In genomic region chr17:14904637-14905265, GRCm38 (mm10) we compare ENCODE assay signal across 8 mouse cellular contexts. TPM values are rescaled to one million over a fixed set of nuclear protein-coding genes. Genes with fewer than 3 reads are reported as not detected.
DNase-seq lines count a peak whose midpoint lies in the region; ATAC-seq and TF ChIP-seq lines count a peak whose summit lies in the region.

No protein-coding gene starts in this region.

- no peak overlapping the region for H3K27ac ChIP-seq in CH12.LX (ENCODE audit: insufficient read depth, low read depth)
- no peak overlapping the region for H3K27ac ChIP-seq in embryonic facial prominence, embryonic 11.5 days (replicated peaks; ENCODE audit: low read depth, low read length)
- no peak overlapping the region for H3K27ac ChIP-seq in kidney, embryonic 16.5 days (ENCODE audit: low read length)
- H3K27ac ChIP-seq in limb, embryonic 14.5 days (replicated peaks; ENCODE audit: low read depth, low read length): no peak overlapping the region

- peak; percentile 91 to 95 for TF ChIP-seq CTCF in CH12.LX (conservative IDR thresholded peaks at IDR 0.05 in 1 of 2, IDR thresholded peaks at IDR 0.05 in 1 of 2; ENCODE audit: low read depth in 2 of 2, low read length in 2 of 2)

- peak; percentile 48; the same call in 1 of the 2 replicates for ATAC-seq in embryonic facial prominence, embryonic 11.5 days (replicated peaks; ENCODE audit: insufficient number of reproducible peaks, low FRiP score, low TSS enrichment, low read depth)
- peak; percentile 40; the same call in 1 of the 2 replicates for ATAC-seq in kidney, embryonic 16.5 days (ENCODE audit: low FRiP score, low TSS enrichment)
- ATAC-seq in limb, embryonic 14.5 days (ENCODE audit: low FRiP score, low read depth): peak; percentile 63; the same call in 1 of the 2 replicates

- H3K4me3 ChIP-seq in CH12.LX (replicated peaks in 1 of 3; ENCODE audit: low read depth in 2 of 3, low read length in 2 of 3, poor library complexity in 1 of 3): no peak overlapping the region
- no peak overlapping the region for H3K4me3 ChIP-seq in embryonic facial prominence, embryonic 11.5 days (ENCODE audit: low read depth, low read length)
- no peak overlapping the region for H3K4me3 ChIP-seq in kidney, embryonic 16.5 days (ENCODE audit: low read length)
- no peak overlapping the region for H3K4me3 ChIP-seq in limb, embryonic 14.5 days (replicated peaks; ENCODE audit: low read length)

- no peaks in the 10 kb centered on the region for H3K27me3 ChIP-seq in CH12.LX (replicated peaks)
- H3K27me3 ChIP-seq in embryonic facial prominence, embryonic 11.5 days (ENCODE audit: control insufficient read depth, insufficient read depth, low read length): no peaks in the 10 kb centered on the region
- H3K27me3 ChIP-seq in kidney, embryonic 16.5 days (ENCODE audit: insufficient read depth, low read length): no peaks in the 10 kb centered on the region
- no peaks in the 10 kb centered on the region for H3K27me3 ChIP-seq in limb, embryonic 14.5 days (ENCODE audit: control insufficient read depth, insufficient read depth, low read length)

- H3K36me3 ChIP-seq in CH12.LX (replicated peaks in 1 of 2; ENCODE audit: control insufficient read depth in 1 of 2, insufficient read depth in 1 of 2, low read length in 1 of 2): peaks cover 0 to 17% of the 10 kb centered on the region in 2 experiments
- no peaks in the 10 kb centered on the region for H3K36me3 ChIP-seq in embryonic facial prominence, embryonic 11.5 days (replicated peaks; ENCODE audit: control insufficient read depth, insufficient read depth, low read depth, low read length)
- no peaks in the 10 kb centered on the region for H3K36me3 ChIP-seq in kidney, embryonic 16.5 days (ENCODE audit: insufficient read depth, low read length)
- H3K36me3 ChIP-seq in limb, embryonic 14.5 days (ENCODE audit: control insufficient read depth, insufficient read depth, low read length): no peaks in the 10 kb centered on the region

- in situ Hi-C loops in CH12.LX (cut with MboI; ENCODE audit: low pct_ligation_motif_present, low pct_unique_long_range_greater_than_20kb, low sequenced_read_pairs): loop anchor here (5.0 to 25.0 kb wide), 2 partner anchors 357 to 617 kb away; partner anchors contain the start of gene Smoc2

- H3K9me3 ChIP-seq in CH12.LX (replicated peaks; ENCODE audit: low read length): no peaks in the 10 kb centered on the region
- no peaks in the 10 kb centered on the region for H3K9me3 ChIP-seq in embryonic facial prominence, embryonic 11.5 days (replicated peaks; ENCODE audit: control insufficient read depth, low read length)
- no peaks in the 10 kb centered on the region for H3K9me3 ChIP-seq in kidney, embryonic 16.5 days (ENCODE audit: low read length)
- H3K9me3 ChIP-seq in limb, embryonic 14.5 days (ENCODE audit: control insufficient read depth, low read length): no peaks in the 10 kb centered on the region

- DNase-seq in CH12.LX (ENCODE audit: extremely low read depth): peak; percentile 67
- peak; percentile 16 for DNase-seq in adrenal gland, adult 8-10 months
- peak; percentile 89 for DNase-seq in embryonic facial prominence, embryonic 11.5 days (ENCODE audit: low spot score)
- DNase-seq in heart, adult 9 months (ENCODE audit: low spot score in 2 of 2): peak; percentile 6 to 61
- DNase-seq in limb, embryonic 14.5 days (ENCODE audit: low spot score): peak; percentile 84
- DNase-seq in natural killer cell, adult 2 months (ENCODE audit: low spot score in 2 of 2): peak; percentile 30 to 51
- DNase-seq in thymus, postnatal 36 days: peak; percentile 54 to 69

- no peak for TF ChIP-seq POLR2A in CH12.LX (IDR thresholded peaks at IDR 0.05; ENCODE audit: low read depth, low read length)
- TF ChIP-seq POLR2A in limb, embryonic 14.5 days (IDR thresholded peaks at IDR 0.05; ENCODE audit: borderline replicate concordance, extremely low read depth, insufficient read depth, insufficient read length): no peak

- H3K79me2 ChIP-seq in CH12.LX (replicated peaks; ENCODE audit: control insufficient read depth, extremely low read depth, insufficient read depth, poor library complexity, severe bottlenecking): no peaks in the 10 kb centered on the region

- peak; percentile 98 for TF ChIP-seq RAD21 in CH12.LX (IDR thresholded peaks at IDR 0.05; ENCODE audit: low read depth, low read length)

- dilution Hi-C loops in CH12.LX (cut with MboI; ENCODE audit: extremely low pct_ligation_motif_present, extremely low pct_unique_long_range_greater_than_20kb, low sequenced_read_pairs): no loop called here

- no peak overlapping the region for H3K9ac ChIP-seq in CH12.LX (ENCODE audit: insufficient read depth, low read depth)
- peak overlapping the region; percentile 47 for H3K9ac ChIP-seq in embryonic facial prominence, embryonic 11.5 days (replicated peaks; ENCODE audit: low read length)
- H3K9ac ChIP-seq in kidney, embryonic 16.5 days (replicated peaks; ENCODE audit: low read length): no peak overlapping the region
- H3K9ac ChIP-seq in limb, embryonic 14.5 days (ENCODE audit: low read depth, low read length, severe bottlenecking): no peak overlapping the region

- no peak overlapping the region for H3K4me2 ChIP-seq in CH12.LX (ENCODE audit: insufficient read depth, low read depth, poor library complexity, severe bottlenecking)
- no peak overlapping the region for H3K4me2 ChIP-seq in embryonic facial prominence, embryonic 11.5 days (ENCODE audit: low read depth, low read length)
- no peak overlapping the region for H3K4me2 ChIP-seq in kidney, embryonic 16.5 days (replicated peaks; ENCODE audit: low read depth, low read length)
- no peak overlapping the region for H3K4me2 ChIP-seq in limb, embryonic 14.5 days (replicated peaks; ENCODE audit: low read depth, low read length, severe bottlenecking)

- TF ChIP-seq EP300 in CH12.LX (IDR thresholded peaks at IDR 0.05; ENCODE audit: low read length): no peak

- WGBS in embryonic facial prominence, embryonic 11.5 days: 55% methylated on average over 7 of the region's 7 CpGs
- WGBS in kidney, embryonic 16.5 days: 51% methylated on average over 7 of the region's 7 CpGs
- WGBS in limb, embryonic 14.5 days: 54% methylated on average over 7 of the region's 7 CpGs

- H3K4me1 ChIP-seq in CH12.LX (ENCODE audit: control insufficient read depth in 1 of 2, insufficient read depth in 2 of 2): peaks cover 0 to 10% of the 10 kb centered on the region in 2 experiments; a peak in 2 of 4 replicates
- no peaks in the 10 kb centered on the region for H3K4me1 ChIP-seq in embryonic facial prominence, embryonic 11.5 days (ENCODE audit: control insufficient read depth, insufficient read depth, low read length)
- H3K4me1 ChIP-seq in kidney, embryonic 16.5 days (ENCODE audit: insufficient read depth, low read length): no peaks in the 10 kb centered on the region
- H3K4me1 ChIP-seq in limb, embryonic 14.5 days (ENCODE audit: control insufficient read depth, insufficient read depth, low read length): 0 out of 2 replicates have a peak, but pooled peaks cover 3% of the 10 kb centered on the region

TF ChIP-seq in CH12.LX, 34 proteins besides CTCF, POLR2A, EP300 and RAD21 (continues in another document):
- TF ChIP-seq JUND (conservative IDR thresholded peaks at IDR 0.05; ENCODE audit: low read depth, low read length) (0 out of 2 replicates have a peak, but pooled peaks have one; percentile 28), MAZ (IDR thresholded peaks at IDR 0.05; ENCODE audit: low read depth, low read length) (no peak), E2F4 (IDR thresholded peaks at IDR 0.05; ENCODE audit: insufficient replicate concordance, low read depth, low read length) (no peak), MYC (IDR thresholded peaks at IDR 0.05; ENCODE audit: low read depth, low read length) (0 out of 2 replicates have a peak, but pooled peaks have one; percentile 15), CHD2 (IDR thresholded peaks at IDR 0.05; ENCODE audit: low read length) (no peak), USF2 (conservative IDR thresholded peaks at IDR 0.05; ENCODE audit: low read depth, low read length) (no peak), ZNF384 (IDR thresholded peaks at IDR 0.05; ENCODE audit: low read depth, low read length) (peak; percentile 40; the same call in 1 of the 2 replicates), RCOR1 (conservative IDR thresholded peaks at IDR 0.05; ENCODE audit: low read depth, low read length) (no peak), ZC3H11A (IDR thresholded peaks at IDR 0.05; ENCODE audit: low read depth, low read length) (peak; percentile 77), PAX5 (IDR thresholded peaks at IDR 0.05; ENCODE audit: low read length) (no peak), JUN (IDR thresholded peaks at IDR 0.05; ENCODE audit: insufficient read depth, low read depth, low read length) (no peak)

RNA-seq across cellular contexts. Expression of gene Wdr27, which starts 38.2 kb away (rescaled TPM):
- total RNA-seq in CH12.LX (2012; rRNA removed) (1.4 and 2.3 TPM in 2 replicates), CH12.LX (2014; rRNA removed) (1.7 and 1.9 TPM in 2 replicates)
- polyA plus RNA-seq in CH12.LX (2012; ENCODE audit: insufficient read length, low read depth): 1.8 and 2.1 TPM in 2 replicates
- 1 to 10 TPM; 3.5 to 9.7 (median 6.9) TPM for total RNA-seq in adrenal gland, adult 8-10 months (2022)
- 4.2 and 4.6 TPM in 2 replicates for polyA plus RNA-seq in embryonic facial prominence, embryonic 11.5 days (2014; fragmentation: Nextera tagmentation; extraction: Ambion mirVana)
- polyA plus RNA-seq in kidney, embryonic 16.5 days (2015; fragmentation: Nextera tagmentation; extraction: Ambion mirVana): 6.4 and 6.7 TPM in 2 replicates
- 1.9 and 3.0 TPM in 2 replicates for polyA plus RNA-seq in limb, embryonic 14.5 days (2012; rRNA removed)
- polyA plus RNA-seq in limb, embryonic 14.5 days (2014; fragmentation: Nextera tagmentation; extraction: Ambion mirVana): 6.0 and 7.6 TPM in 2 replicates

RNA-seq across cellular contexts. Expression of gene 1600012H06Rik, which starts 38.2 kb away (rescaled TPM):
- total RNA-seq in CH12.LX (2012; rRNA removed) (5.4 and 7.4 TPM in 2 replicates), CH12.LX (2014; rRNA removed) (10.5 and 10.6 TPM in 2 replicates)
- polyA plus RNA-seq in CH12.LX (2012; ENCODE audit: insufficient read length, low read depth): 12.0 and 12.4 TPM in 2 replicates
- total RNA-seq in adrenal gland, adult 8-10 months (2022): 10 to 100 TPM; 24.5 to 49.4 (median 38.0) TPM
- 32.1 and 33.9 TPM in 2 replicates for polyA plus RNA-seq in embryonic facial prominence, embryonic 11.5 days (2014; fragmentation: Nextera tagmentation; extraction: Ambion mirVana)
- 36.7 and 40.4 TPM in 2 replicates for polyA plus RNA-seq in kidney, embryonic 16.5 days (2015; fragmentation: Nextera tagmentation; extraction: Ambion mirVana)
- polyA plus RNA-seq in limb, embryonic 14.5 days (2012; rRNA removed): 26.2 and 28.3 TPM in 2 replicates
- 37.5 and 39.7 TPM in 2 replicates for polyA plus RNA-seq in limb, embryonic 14.5 days (2014; fragmentation: Nextera tagmentation; extraction: Ambion mirVana)

RNA-seq across cellular contexts. Expression of gene Phf10, which starts 56.3 kb away (rescaled TPM):
- 216 and 364 TPM in 2 replicates for total RNA-seq in CH12.LX (2012; rRNA removed)
- total RNA-seq in CH12.LX (2014; rRNA removed): 343 and 349 TPM in 2 replicates
- 225 and 226 TPM in 2 replicates for polyA plus RNA-seq in CH12.LX (2012; ENCODE audit: insufficient read length, low read depth)
- total RNA-seq in adrenal gland, adult 8-10 months (2022): 10 to 100 TPM; 47.7 to 55.8 (median 50.2) TPM
- polyA plus RNA-seq in embryonic facial prominence, embryonic 11.5 days (2014; fragmentation: Nextera tagmentation; extraction: Ambion mirVana): 38.3 and 38.9 TPM in 2 replicates
- 28.0 and 28.7 TPM in 2 replicates for polyA plus RNA-seq in kidney, embryonic 16.5 days (2015; fragmentation: Nextera tagmentation; extraction: Ambion mirVana)
- polyA plus RNA-seq in limb, embryonic 14.5 days (2012; rRNA removed): 84.6 and 114 TPM in 2 replicates
- polyA plus RNA-seq in limb, embryonic 14.5 days (2014; fragmentation: Nextera tagmentation; extraction: Ambion mirVana): 51.4 and 53.6 TPM in 2 replicates

Comparison
In these comparisons a context has a peak if more than half of its experiments do, and no peak if none do; other contexts are left out.
1. DNase-seq: peak in every context shown above with its lines; median percentile 89 in embryonic facial prominence, embryonic 11.5 days; 84 in limb, embryonic 14.5 days; 67 in CH12.LX; 62 in thymus, postnatal 36 days; 40 in natural killer cell, adult 2 months; 34 in heart, adult 9 months; 16 in adrenal gland, adult 8-10 months.